Mouse (Mus musculus) heart, postnatal 0 days (tissue): ENCODE measurements around the gene Vwa8. TPM values are rescaled to one million over a fixed set of nuclear protein-coding genes. Genes with fewer than 3 reads are reported as not detected.

Experiments
- ATAC-seq: fragments of 200-750 bp; cut with Nextera tagmentation; 2 replicates; pipeline ENCODE4 v1.8.0; 2017; ENCODE audit warnings: low read depth, moderate number of reproducible peaks, moderate library complexity; ENCODE audit not compliant: insufficient read depth
- DNase-seq: peaks from one replicate; pipeline ENCODE4 v3.0.0-alpha.2; 2016; ENCODE audit warnings: low spot score
- H3K27ac ChIP-seq: fragments of 300-500 bp; sonication (generic); 2 replicates; pipeline ENCODE4 v1.5.1; 2014; ENCODE audit warnings: low read depth, mild to moderate bottlenecking
- H3K27me3 ChIP-seq: fragments of 300-500 bp; sonication (generic); 2 replicates; pipeline ENCODE4 v1.6.1; 2014; ENCODE audit warnings: low read length, mixed read lengths; ENCODE audit not compliant: control insufficient read depth, insufficient read depth
- H3K36me3 ChIP-seq: fragments of 300-500 bp; sonication (generic); replicated peaks from 2 replicates; pipeline ENCODE4 v1.6.1; 2014; ENCODE audit warnings: low read length, mixed read lengths; ENCODE audit not compliant: control insufficient read depth, insufficient read depth
- H3K4me1 ChIP-seq: fragments of 300-500 bp; sonication (generic); 2 replicates; pipeline ENCODE4 v1.6.1; 2014; ENCODE audit warnings: antibody characterized with exemption; ENCODE audit not compliant: control insufficient read depth, insufficient read depth
- H3K4me2 ChIP-seq: fragments of 300-500 bp; sonication (generic); 2 replicates; pipeline ENCODE4 v1.6.1; 2014; ENCODE audit warnings: low read depth, mild to moderate bottlenecking, low read length, moderate library complexity
- H3K4me3 ChIP-seq: fragments of 300-500 bp; sonication (generic); 2 replicates; pipeline ENCODE4 v1.5.1; 2014; ENCODE audit warnings: low read depth, low read length
- H3K9ac ChIP-seq: fragments of 300-500 bp; sonication (generic); replicated peaks from 2 replicates; pipeline ENCODE4 v1.6.1; 2014; ENCODE audit warnings: low read depth, low read length, mixed read lengths
- H3K9me3 ChIP-seq: fragments of 300-500 bp; sonication (generic); replicated peaks from 2 replicates; pipeline ENCODE4 v1.6.1; 2016; ENCODE audit warnings: low read length; ENCODE audit not compliant: control insufficient read depth
- CTCF ChIP-seq: IDR thresholded peaks from 2 replicates; pipeline ENCODE4 v1.5.1; 2016; ENCODE audit warnings: antibody characterized with exemption, control low read depth, low read depth
- EP300 ChIP-seq: IDR thresholded peaks from 2 replicates; pipeline ENCODE4 v1.6.1; 2016; ENCODE audit warnings: antibody characterized with exemption, low read depth
- WGBS: fragments of 180-500 bp; shearing (Covaris S2); extraction: QIAGEN DNeasy Blood & Tissue Kit; methylation state at CpG from one replicate; pipeline ENCODE4 v1.1.7; 2014; 5-methylcytosine and 5-hydroxymethylcytosine counted together
- polyA plus RNA-seq: library from polyadenylated mRNA; unstranded; fragments of >200 nt; fragmentation: Nextera tagmentation; extraction: Ambion mirVana; gene quantifications from 2 replicates; pipeline ENCODE4 v1.2.1, GENCODE M21; 2015
- total RNA-seq: library from RNA; depleted of rRNA; stranded (reverse); fragments of >200 nt; gene quantifications from 2 replicates; pipeline ENCODE4 v1.2.3, GENCODE M21; 2014; ENCODE audit warnings: low replicate concordance; rRNA removed

The Vwa8 gene
- total and polyA plus RNA-seq, 2 experiments from 2014 or later, result 36.2 to 78.8 TPM

DNA sequence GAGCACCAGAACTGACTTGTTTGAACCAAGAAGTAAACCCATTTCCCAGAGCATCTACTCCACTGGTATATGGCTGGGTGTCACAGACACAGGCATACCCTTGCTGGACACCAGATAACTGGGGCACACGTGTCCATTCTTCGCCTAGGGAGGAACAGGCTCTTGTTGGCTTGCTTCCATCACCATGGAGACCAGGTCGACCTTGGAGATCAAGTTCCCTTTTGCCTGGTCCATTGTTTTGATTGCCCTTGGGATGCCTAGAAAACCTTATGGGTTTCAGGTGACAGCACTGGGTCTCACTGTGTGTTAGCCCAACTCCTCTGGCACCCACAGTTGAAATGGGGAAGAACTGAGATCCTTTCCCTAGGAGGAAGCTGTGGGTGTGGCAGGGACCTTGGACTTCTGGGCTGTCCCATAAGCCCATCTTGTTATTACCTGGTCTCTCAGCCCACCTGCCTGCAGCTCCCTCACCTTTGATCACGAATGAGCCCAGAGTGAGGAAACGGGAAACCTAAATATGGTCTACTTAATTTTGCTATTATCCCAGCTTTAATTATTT is 403.0 kb downstream of the Vwa8 start:
- 77% methylated on average over 5 of the region's 5 CpGs for WGBS
- no peak for DNase-seq
- no peak overlapping the region for H3K4me2 ChIP-seq
- H3K36me3 ChIP-seq, result no peaks in the 10 kb centered on the region
- no peak overlapping the region for H3K9ac ChIP-seq
- no peaks in the 10 kb centered on the region for H3K9me3 ChIP-seq
- ATAC-seq, result no peak
- H3K27ac ChIP-seq, result no peak overlapping the region
- H3K27me3 ChIP-seq, result peaks cover 15% of the 10 kb centered on the region
- H3K4me1 ChIP-seq, result no peaks in the 10 kb centered on the region; the same call in 1 of the 2 replicates
- no peak for TF ChIP-seq EP300
- TF ChIP-seq CTCF, result no peak
- no peak overlapping the region for H3K4me3 ChIP-seq

Other genes with a start within 250 kb of the Vwa8 start
- 4.7 and 6.8 TPM in 2 replicates for gene Dgkh, start 116.3 kb upstream of the Vwa8 start, total RNA-seq
- 1.1 and 1.2 TPM in 2 replicates for gene Dgkh, start 116.3 kb upstream of the Vwa8 start, polyA plus RNA-seq